Mouse (Mus musculus): ENCODE results near the gene Slbp. TPM values are rescaled to one million over a fixed set of nuclear protein-coding genes. Genes with fewer than 3 reads are reported as not detected.

The Slbp gene
- total RNA-seq, 4 experiments from 2014 or later, result 34.0 to 42.1 (median 38.5) TPM

DNA sequence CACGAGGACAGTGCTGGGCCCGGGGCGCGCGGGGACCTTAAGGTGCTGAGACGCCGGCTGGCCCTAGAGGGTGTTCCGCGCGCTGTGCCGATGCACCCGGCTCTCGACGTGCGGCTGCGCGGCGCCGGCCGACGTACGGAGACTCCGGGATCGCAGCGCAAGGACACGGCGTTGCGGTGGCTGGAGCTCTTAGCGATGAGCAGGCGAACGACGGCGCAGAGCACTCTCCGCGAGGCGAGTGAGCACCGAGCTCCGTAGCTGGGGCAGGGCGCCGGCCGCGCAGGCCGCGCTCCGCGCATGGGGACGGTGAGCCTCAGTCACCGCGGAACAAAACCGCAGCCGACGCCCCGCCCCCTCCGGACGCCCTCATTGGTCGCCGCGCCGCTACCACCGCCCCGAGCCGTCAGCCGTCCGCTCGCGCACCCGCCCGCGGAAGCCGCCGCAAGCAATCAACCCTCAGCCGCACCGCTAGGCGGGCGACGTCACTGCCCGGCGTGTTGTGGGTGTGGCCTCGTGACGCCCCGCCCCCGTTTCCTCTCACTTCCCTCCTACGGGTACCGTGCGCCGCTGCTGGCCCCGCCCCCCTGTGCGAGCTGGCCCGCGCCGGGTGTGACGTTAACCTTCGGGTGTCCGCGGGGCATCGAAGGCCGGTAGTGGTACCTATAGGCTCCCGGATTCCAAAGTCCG, 22.9 kb downstream of the Slbp start, which contains the start of the genes Fam53a and Gm9903:
Gene Fam53a (minus strand): TSS at position 335 of the 687 bp plus-strand sequence.
Gene Gm9903 (plus strand): TSS at position 625 of the 687 bp plus-strand sequence.
- peak; percentile 99 for DNase-seq

DNA sequence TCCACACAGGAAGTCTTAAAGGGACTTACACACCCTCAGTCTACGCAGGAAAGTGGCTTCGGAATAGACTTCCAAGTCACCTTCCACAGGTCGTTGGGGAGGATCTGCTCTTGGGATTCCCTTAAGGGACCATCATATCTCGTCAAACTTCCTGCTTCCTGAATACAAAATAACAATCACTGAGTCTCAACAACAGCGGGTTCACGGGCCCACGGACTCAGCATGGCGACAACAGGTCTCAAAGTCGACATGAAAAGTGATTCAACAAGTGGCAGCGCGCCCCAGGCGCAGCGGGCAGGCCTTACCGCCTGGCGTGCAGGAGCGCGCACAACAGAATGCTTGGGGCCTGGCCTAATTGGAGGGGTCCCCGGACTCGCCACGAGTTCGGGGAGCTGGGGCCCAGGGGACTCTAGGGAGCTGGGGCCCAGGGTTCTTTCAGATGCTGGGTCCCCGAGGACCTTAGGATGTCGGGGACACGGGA, 23.5 kb downstream of the Slbp start:
- peak; percentile 54 for DNase-seq

- peak; percentile 52 for DNase-seq
These were observed 24.4 kb downstream of the Slbp start for GRCm38 (mm10) chr5:33627968-33628367.

GRCm38 (mm10) chr5:33623766-33624165, 28.6 kb downstream of the Slbp start:
- DNase-seq, result no peak

GRCm38 (mm10) chr5:33622671-33623070, 29.7 kb downstream of the Slbp start:
- no peak for DNase-seq

DNA sequence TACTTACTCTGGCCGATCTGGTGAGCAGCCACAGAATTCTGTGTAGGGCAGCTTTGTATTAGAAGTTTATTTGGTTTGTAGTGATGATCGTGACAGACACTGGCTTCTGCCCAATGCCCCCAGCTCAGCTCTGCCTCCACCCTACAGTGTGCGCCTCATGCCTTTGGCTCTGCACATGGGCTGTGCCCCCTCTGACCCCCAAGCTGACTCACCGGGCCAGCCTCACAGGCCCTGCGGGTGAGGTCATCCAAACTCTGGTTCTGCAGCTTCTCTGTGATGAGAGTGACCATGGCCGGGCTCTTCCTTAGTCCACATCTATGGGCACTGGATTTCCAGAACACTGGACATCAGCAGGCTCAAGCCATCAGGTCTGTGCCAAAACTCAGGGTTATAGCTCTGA, 38.0 kb downstream of the Slbp start:
- peak; percentile 30 for DNase-seq

DNA sequence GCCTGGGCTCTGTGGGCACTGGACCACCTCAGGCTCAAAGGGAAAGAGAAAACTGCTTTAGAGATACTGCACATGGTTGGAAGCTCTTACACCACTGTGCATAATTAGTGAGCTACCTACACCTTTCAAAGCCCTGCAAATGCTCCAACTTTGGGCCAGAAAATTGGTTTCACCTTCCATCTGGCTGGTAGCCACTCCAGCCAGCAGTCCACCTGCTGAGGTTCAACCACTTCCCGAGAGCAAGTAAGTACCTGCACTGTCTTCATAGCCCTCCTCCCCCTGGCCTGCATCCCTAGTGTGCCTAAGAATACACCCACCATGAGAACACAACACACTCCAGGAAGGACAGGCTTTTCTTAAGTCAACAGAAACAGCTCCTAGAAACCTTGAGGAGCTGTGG, 40.6 kb downstream of the Slbp start:
- DNase-seq, result no peak

DNA sequence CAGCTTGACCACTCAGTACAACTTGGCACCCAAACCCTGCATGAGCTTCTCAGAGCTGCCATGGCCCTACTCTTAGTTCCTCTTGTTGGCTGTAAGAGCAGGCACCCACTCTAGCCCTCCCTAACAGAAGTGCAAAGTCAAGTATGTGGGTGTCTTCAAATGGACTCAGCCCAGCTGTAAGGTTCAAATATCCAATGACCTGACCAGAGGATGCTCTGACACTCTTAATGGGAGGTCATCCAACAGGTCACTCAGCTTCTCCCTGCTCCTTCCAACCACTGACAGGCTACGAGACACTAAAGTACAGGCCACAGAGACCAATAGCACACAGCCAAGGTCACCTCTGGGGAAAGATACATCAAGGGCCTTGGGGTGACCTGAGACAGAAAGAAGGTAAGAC, 43.1 kb downstream of the Slbp start:
- no peak for DNase-seq

DNA sequence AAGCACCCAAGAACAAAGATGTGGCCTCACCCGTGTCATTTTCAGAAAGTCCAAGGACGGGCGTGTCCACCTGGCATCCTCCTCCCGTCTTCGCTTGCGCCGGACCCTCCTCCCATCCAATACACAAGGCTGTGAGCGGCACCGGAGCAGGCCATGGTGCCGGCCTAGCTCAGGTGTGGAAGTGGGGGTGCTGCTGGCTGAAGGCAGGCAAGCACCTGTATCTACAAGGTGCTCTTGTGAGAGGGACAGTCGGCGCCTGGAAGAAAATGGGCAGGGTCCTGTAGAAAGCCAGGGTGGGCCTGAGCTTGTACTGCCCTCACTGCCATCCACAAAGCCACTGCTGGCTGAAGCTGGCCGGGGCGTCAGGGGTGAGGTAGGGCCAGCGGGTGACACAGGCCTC, 44.9 kb downstream of the Slbp start:
- DNase-seq, result no peak

GRCm38 (mm10) chr5:33606631-33607030, 45.7 kb downstream of the Slbp start:
- no peak for DNase-seq

GRCm38 (mm10) chr5:33605314-33605713, 47.1 kb downstream of the Slbp start:
- DNase-seq, result no peak

GRCm38 (mm10) chr5:33593620-33594019, 58.8 kb downstream of the Slbp start:
- no peak for DNase-seq

DNA sequence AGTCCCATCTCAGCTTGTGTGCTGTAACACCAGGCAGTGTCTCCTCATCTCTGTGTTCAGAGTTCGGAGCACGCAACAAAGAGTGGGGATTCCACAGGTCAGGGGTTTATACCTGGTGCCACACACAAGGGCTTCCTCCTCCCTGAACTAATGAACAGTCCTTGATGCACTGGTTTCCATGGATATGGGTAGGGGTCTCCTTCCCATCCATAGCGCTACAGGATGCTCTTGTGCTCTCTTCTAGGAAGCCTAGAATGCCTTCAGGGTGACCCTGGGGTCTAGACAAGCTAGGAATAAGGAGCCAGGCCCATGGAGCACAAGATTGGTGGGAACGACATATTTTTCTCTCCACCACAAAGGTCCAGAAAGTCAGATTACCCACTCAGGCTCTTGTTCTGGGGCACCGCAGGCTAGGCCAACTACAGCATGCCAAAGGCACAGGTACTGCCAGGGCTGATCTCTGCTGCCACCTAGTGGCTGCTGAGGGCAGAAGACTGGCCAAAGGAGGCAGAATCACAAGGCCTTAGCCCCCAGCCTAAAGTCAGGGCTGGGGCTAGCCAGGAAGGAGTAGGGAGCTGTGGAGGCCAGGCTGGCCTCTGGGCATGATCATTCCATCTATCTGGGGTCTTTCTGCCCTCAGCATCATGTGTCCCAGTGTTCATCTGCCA, 63.0 kb downstream of the Slbp start:
- DNase-seq, result peak; percentile 28

- no peak for DNase-seq
These were observed 64.3 kb downstream of the Slbp start for GRCm38 (mm10) chr5:33588066-33588465.

DNA sequence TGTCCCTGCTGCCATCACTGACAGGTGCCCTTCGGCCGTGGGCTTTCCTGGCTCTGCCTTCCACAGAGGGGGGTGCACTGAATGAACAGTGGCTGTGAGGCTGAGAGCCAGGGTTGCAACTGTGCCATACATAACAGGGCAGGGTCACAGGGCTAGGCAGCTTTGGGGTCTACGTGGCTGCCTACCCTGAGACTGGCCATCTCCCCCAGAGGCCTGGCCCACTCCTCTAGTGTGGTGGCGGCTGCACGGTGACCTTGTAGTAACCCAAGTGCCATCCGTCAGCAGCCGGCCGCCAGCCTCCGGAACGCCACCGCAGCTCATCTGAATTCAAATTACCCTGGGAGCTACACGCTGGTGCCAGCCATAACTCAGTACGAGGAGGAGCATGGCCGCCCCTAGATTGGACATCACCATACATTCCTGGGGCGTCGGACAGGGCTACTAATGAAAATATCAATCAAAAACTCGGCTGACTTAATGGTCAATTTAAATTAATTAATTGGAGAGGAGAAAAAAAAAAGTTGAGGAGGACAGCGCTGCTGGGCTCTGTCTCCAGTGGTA, 64.8 kb downstream of the Slbp start:
- DNase-seq, result no peak

Other genes with a start within 250 kb of the Slbp start
- gene Nkx1-1, start 218.6 kb downstream of the Slbp start, total RNA-seq (2022), result not detected
- 10 to 100 TPM; 28.1 to 40.8 (median 34.8) TPM for gene Fam53a, start 22.9 kb downstream of the Slbp start, total RNA-seq (2022)
- 1 to 10 TPM in 1 of 4 experiments, under 1 TPM in 3; 0.14 to 1.0 (median 0.62) TPM for gene Gm9903, start 22.6 kb downstream of the Slbp start, total RNA-seq (2022)
- 1 to 10 TPM; 3.5 to 9.6 (median 6.7) TPM for gene Tacc3, start 5.6 kb upstream of the Slbp start, total RNA-seq (2022)
- gene Tmem129, start 5.8 kb upstream of the Slbp start, total RNA-seq (2022), result 10 to 100 TPM; 28.6 to 37.7 (median 33.2) TPM
- 1 to 10 TPM; 2.4 to 4.1 (median 3.1) TPM for gene Fgfr3, start 69.1 kb upstream of the Slbp start, total RNA-seq (2022)
- gene Letm1, start 130.2 kb upstream of the Slbp start, total RNA-seq (2022), result 100 to 1,000 TPM in 2 of 4 experiments, 10 to 100 TPM in 2; 96.8 to 124 (median 103) TPM
- 10 to 100 TPM; 40.6 to 60.1 (median 54.9) TPM for gene Nsd2, start 168.2 kb upstream of the Slbp start, total RNA-seq (2022)

Data from adrenal gland, adult 8-10 months (tissue).